Mouse (Mus musculus): Measurements from ENCODE around the gene Tmem168. TPM values are rescaled to one million over a fixed set of nuclear protein-coding genes. Genes with fewer than 3 reads are reported as not detected.

Gene Tmem168
- polyA plus RNA-seq, 1 experiment from 2014 or later: 45.7 TPM

- Histone ChIP-seq H3K4me2 (no peak overlapping the region), H3K9ac (replicated peaks) (no peak overlapping the region), H3K4me3 (replicated peaks) (no peak overlapping the region), H3K36me3 (peaks cover 38% of the 10 kb centered on the region), H3K27me3 (no peaks in the 10 kb centered on the region), H3K9me3 (no peaks in the 10 kb centered on the region), H3K27ac (no peak overlapping the region), H3K4me1 (replicated peaks) (peaks cover 9% of the 10 kb centered on the region)
- ATAC-seq (ENCODE audit: insufficient number of reproducible peaks, insufficient read depth, low FRiP score, low TSS enrichment, low read depth): no peak
- 61% methylated on average over 8 of the region's 8 CpGs for WGBS
These were observed 21.7 kb downstream of the Tmem168 start for GRCm38 (mm10) chr6:13586154-13586553.

DNA sequence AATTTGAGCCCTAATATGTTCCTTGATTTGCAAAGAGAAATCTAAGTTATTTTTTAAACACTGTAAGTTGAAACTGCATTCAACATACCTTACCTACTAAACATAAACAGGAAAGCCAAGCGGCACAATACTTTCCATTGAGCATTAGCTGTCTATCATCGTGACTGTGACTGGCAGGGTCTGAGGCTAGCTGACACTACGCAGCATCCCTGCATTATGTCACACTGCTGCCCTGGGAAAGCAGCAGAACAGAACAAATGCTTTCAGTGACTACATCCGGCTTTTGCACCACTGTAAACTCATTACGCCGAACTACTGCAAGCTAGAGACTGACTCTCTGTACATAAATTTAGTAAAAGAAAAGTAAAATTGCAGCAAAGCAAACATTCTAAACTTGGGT, 23.1 kb downstream of the Tmem168 start:
- Histone ChIP-seq H3K4me2 (no peak overlapping the region), H3K27ac (no peak overlapping the region), H3K4me1 (replicated peaks) (peaks cover 9% of the 10 kb centered on the region), H3K36me3 (peaks cover 36% of the 10 kb centered on the region), H3K27me3 (no peaks in the 10 kb centered on the region), H3K9ac (replicated peaks) (no peak overlapping the region), H3K9me3 (no peaks in the 10 kb centered on the region), H3K4me3 (replicated peaks) (no peak overlapping the region)
- 83% methylated on average over 6 of the region's 6 CpGs for WGBS
- ATAC-seq (ENCODE audit: insufficient number of reproducible peaks, insufficient read depth, low FRiP score, low TSS enrichment, low read depth): no peak

- Histone ChIP-seq H3K4me2 (no peak overlapping the region), H3K27ac (no peak overlapping the region), H3K36me3 (peaks cover 40% of the 10 kb centered on the region), H3K27me3 (no peaks in the 10 kb centered on the region), H3K9ac (replicated peaks) (no peak overlapping the region), H3K9me3 (no peaks in the 10 kb centered on the region), H3K4me1 (replicated peaks) (peaks cover 9% of the 10 kb centered on the region), H3K4me3 (replicated peaks) (no peak overlapping the region)
- 90% methylated on average over 1 of the region's 1 CpGs for WGBS
- ATAC-seq (ENCODE audit: insufficient number of reproducible peaks, insufficient read depth, low FRiP score, low TSS enrichment, low read depth): no peak
These were observed 25.8 kb downstream of the Tmem168 start for GRCm38 (mm10) chr6:13582075-13582474.

DNA sequence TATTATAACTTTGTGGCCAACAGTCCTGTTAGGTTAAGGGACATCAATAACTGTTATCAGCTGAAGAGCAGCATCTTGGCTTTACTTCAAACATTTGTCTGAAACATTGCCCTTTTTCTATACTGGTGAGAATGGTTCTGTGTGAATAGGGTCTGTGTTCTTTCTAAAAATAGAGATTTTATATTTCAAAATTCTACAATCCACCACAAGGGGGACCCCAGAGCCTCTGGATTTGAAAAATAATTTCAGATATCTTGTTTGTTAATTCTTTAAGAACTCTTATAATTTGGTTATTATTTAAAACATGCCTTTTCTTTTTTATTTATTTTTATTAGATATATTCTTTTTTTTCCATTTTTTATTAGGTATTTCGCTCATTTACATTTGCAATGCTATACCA, 42.2 kb downstream of the Tmem168 start:
- 85% methylated on average over 1 of the region's 1 CpGs for WGBS
- no peak overlapping the region for H3K9ac ChIP-seq (replicated peaks)
- no peaks in the 10 kb centered on the region for H3K27me3 ChIP-seq
- no peak overlapping the region for H3K4me2 ChIP-seq
- H3K36me3 ChIP-seq: no peaks in the 10 kb centered on the region
- H3K4me3 ChIP-seq (replicated peaks): no peak overlapping the region
- no peak for ATAC-seq (ENCODE audit: insufficient number of reproducible peaks, insufficient read depth, low FRiP score, low TSS enrichment, low read depth)
- no peaks in the 10 kb centered on the region for H3K4me1 ChIP-seq (replicated peaks)
- H3K27ac ChIP-seq: no peak overlapping the region
- no peaks in the 10 kb centered on the region for H3K9me3 ChIP-seq

DNA sequence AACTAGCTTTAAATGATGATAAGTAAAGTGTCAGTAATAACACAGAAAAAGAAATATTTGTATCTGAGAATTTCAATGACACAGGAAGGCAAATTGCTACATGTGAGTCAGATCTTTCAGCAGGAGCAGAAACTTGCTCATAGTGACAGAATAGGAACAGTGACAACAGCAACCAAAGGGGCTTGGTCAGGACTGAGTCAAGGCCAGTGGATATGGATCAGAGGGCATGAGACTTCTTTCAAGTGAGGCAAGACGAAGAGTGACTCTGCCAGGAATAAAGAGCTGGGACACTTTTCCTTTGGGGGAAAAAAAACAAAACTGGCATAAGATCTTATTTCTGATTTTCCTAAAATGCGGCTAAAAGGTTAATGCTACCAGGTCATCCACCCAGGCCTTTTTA, 52.6 kb downstream of the Tmem168 start:
- Histone ChIP-seq H3K27me3 (no peaks in the 10 kb centered on the region), H3K4me1 (replicated peaks) (no peaks in the 10 kb centered on the region), H3K9ac (replicated peaks) (no peak overlapping the region), H3K4me3 (replicated peaks) (no peak overlapping the region), H3K27ac (no peak overlapping the region), H3K36me3 (no peaks in the 10 kb centered on the region), H3K4me2 (no peak overlapping the region), H3K9me3 (no peaks in the 10 kb centered on the region)
- no peak for ATAC-seq (ENCODE audit: insufficient number of reproducible peaks, insufficient read depth, low FRiP score, low TSS enrichment, low read depth)
- WGBS: 80% methylated on average over 2 of the region's 2 CpGs

DNA sequence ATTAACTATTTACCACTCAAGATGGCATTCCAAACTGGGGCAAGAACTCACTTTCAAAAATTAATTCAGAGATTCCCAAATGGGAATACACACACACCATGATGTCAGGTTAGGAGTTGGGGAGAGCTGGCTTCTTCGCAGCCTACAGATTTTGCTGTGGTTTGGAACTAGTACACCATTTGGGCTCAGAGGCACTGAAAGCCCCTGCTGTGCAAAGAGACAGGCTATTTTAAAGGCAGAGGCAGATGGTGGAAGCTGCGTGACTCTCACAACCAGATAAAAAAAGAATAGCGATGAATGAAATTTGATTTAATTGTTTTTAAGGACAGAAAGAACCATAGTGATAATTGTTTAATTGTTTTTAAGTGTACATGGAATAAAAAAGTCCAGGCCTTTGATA, 66.1 kb downstream of the Tmem168 start:
- H3K4me3 ChIP-seq (replicated peaks): no peak overlapping the region
- 87% methylated on average over 3 of the region's 3 CpGs for WGBS
- no peak overlapping the region for H3K9ac ChIP-seq (replicated peaks)
- no peaks in the 10 kb centered on the region for H3K27me3 ChIP-seq
- H3K9me3 ChIP-seq: no peaks in the 10 kb centered on the region
- no peak overlapping the region for H3K4me2 ChIP-seq
- no peak overlapping the region for H3K27ac ChIP-seq
- H3K4me1 ChIP-seq (replicated peaks): no peaks in the 10 kb centered on the region
- no peaks in the 10 kb centered on the region for H3K36me3 ChIP-seq
- ATAC-seq (ENCODE audit: insufficient number of reproducible peaks, insufficient read depth, low FRiP score, low TSS enrichment, low read depth): no peak

DNA sequence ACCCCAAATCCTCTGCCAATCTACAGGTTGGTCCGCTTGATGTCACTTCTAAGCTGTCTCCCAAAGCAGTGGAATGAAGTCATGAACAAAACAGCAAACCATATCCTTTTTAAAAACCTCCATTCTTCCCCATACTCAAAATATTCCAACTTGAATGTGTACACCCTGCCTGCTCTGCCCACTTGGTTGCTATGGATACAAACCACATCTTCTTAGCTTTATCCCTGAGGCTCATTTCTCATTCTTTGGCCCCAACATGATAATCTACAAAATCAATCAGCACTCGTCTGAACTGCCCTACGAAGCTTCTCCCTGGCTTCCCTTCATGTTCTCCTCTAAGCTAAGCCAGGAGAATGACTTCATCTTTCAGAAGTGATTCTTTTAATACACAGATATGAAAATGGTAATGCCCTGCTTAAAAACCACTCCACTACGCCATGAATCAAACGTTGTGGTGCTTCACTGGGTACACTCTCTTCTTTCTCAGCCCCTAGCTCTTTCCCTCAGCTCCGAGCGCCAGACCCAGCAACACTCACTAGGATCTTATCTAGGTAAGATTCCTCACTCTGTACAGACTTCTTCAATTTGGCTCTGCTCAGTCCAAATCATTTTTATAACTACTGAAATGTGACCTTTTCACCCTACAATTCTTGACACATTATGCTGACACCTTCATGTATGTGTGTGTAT, 70.5 kb downstream of the Tmem168 start:
- no peak overlapping the region for H3K4me3 ChIP-seq (replicated peaks)
- ATAC-seq (ENCODE audit: insufficient number of reproducible peaks, insufficient read depth, low FRiP score, low TSS enrichment, low read depth): no peak
- H3K27me3 ChIP-seq: no peaks in the 10 kb centered on the region
- whole genome bisulfite sequencing: 84% methylated on average over 7 of the region's 7 CpGs
- H3K4me2 ChIP-seq: no peak overlapping the region
- H3K27ac ChIP-seq: no peak overlapping the region
- H3K9ac ChIP-seq (replicated peaks): no peak overlapping the region
- no peaks in the 10 kb centered on the region for H3K36me3 ChIP-seq
- H3K9me3 ChIP-seq: no peaks in the 10 kb centered on the region
- no peaks in the 10 kb centered on the region for H3K4me1 ChIP-seq (replicated peaks)

Other genes with a start within 250 kb of the Tmem168 start
- 23.7 and 25.5 TPM in 2 replicates for gene Bmt2, start 69.9 kb upstream of the Tmem168 start, polyA plus RNA-seq (2016; fragmentation: Nextera tagmentation; extraction: Ambion mirVana)
- 5.1 and 5.8 TPM in 2 replicates for gene Gpr85, start 231.8 kb upstream of the Tmem168 start, polyA plus RNA-seq (2016; fragmentation: Nextera tagmentation; extraction: Ambion mirVana)